Comparison of ENCODE assay signal across 8 mouse cellular contexts in the genomic region with DNA sequence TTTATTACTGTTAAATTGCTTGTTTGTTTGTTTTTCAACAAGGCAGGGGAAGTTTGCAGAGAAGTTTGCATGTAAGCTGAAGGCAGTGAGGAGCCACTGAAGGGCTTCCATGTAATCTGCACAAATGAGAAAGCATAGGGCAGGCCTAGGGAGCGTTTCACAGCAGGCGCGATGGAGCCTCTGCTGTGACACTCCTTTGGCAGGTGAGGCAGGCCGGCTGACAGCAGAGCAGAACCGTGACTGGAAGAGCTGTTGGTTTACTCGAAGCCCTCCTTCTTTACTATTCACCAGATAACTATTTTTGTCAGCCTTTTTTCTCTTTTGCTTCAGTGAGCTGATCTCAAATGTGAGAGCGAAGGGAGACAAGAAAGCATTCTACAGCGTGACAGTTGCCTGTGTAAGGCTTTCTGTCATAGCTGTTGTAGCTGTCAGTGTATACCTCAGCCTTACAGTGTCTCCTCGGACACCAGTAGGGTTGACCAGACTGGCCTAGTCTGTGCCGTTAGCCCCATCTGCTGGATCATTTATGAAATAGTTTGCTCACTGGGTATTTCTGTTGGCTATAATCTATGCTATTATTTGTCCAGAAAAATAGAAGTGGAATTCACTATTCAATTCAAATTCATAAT.
DNase-seq lines count a peak whose midpoint lies in the region; ATAC-seq and TF ChIP-seq lines count a peak whose summit lies in the region.

No protein-coding gene starts in this region.

- intact Hi-C loops in left cerebral cortex, postnatal 4 days (cut with DNase I): loop anchor here (10.0 kb wide), 2 partner anchors 139 to 479 kb away; no protein-coding TSS in a partner anchor

- no peaks in the 10 kb centered on the region for H3K4me1 ChIP-seq in spleen, adult 2 months (ENCODE audit: control insufficient read depth, insufficient read depth, insufficient read length)
- no peaks in the 10 kb centered on the region for H3K4me1 ChIP-seq in embryonic facial prominence, embryonic 14.5 days (ENCODE audit: control insufficient read depth, insufficient read depth, low read length)
- H3K4me1 ChIP-seq in intestine, embryonic 15.5 days (replicated peaks): no peaks in the 10 kb centered on the region
- no peaks in the 10 kb centered on the region for H3K4me1 ChIP-seq in midbrain, embryonic 16.5 days (ENCODE audit: control insufficient read depth, insufficient read depth, low read length)

- peaks cover 8% of the 10 kb centered on the region for H3K36me3 ChIP-seq in spleen, adult 2 months (ENCODE audit: control insufficient read depth, insufficient read depth, low read length)
- peaks cover 13% of the 10 kb centered on the region for H3K36me3 ChIP-seq in embryonic facial prominence, embryonic 14.5 days (ENCODE audit: control insufficient read depth, insufficient read depth, low read length)
- H3K36me3 ChIP-seq in intestine, embryonic 15.5 days: no peaks in the 10 kb centered on the region
- no peaks in the 10 kb centered on the region for H3K36me3 ChIP-seq in midbrain, embryonic 16.5 days (ENCODE audit: control insufficient read depth, insufficient read depth, low read length)

- peak; percentile 33; the same call in 1 of the 2 replicates for TF ChIP-seq CTCF in spleen, adult 2 months (IDR thresholded peaks at IDR 0.05; ENCODE audit: extremely low read depth, insufficient read depth, insufficient read length, insufficient replicate concordance)

- no peaks in the 10 kb centered on the region for H3K27me3 ChIP-seq in spleen, adult 2 months (ENCODE audit: control insufficient read depth, insufficient read depth, low read length)
- no peaks in the 10 kb centered on the region for H3K27me3 ChIP-seq in embryonic facial prominence, embryonic 14.5 days (replicated peaks; ENCODE audit: control insufficient read depth, insufficient read depth, low read length)
- H3K27me3 ChIP-seq in intestine, embryonic 15.5 days (replicated peaks): no peaks in the 10 kb centered on the region
- no peaks in the 10 kb centered on the region for H3K27me3 ChIP-seq in midbrain, embryonic 16.5 days (ENCODE audit: control insufficient read depth, insufficient read depth, low read depth, low read length)

- H3K9me3 ChIP-seq in embryonic facial prominence, embryonic 14.5 days (ENCODE audit: control insufficient read depth, low read length): no peaks in the 10 kb centered on the region
- no peaks in the 10 kb centered on the region for H3K9me3 ChIP-seq in intestine, embryonic 15.5 days
- H3K9me3 ChIP-seq in midbrain, embryonic 16.5 days (replicated peaks; ENCODE audit: control insufficient read depth, low read length, poor library complexity, severe bottlenecking): no peaks in the 10 kb centered on the region

- WGBS in spleen, adult 2 months: 85% methylated on average over 10 of the region's 10 CpGs
- 48% methylated on average over 10 of the region's 10 CpGs for WGBS in embryonic facial prominence, embryonic 14.5 days
- WGBS in intestine, embryonic 15.5 days: 50% methylated on average over 10 of the region's 10 CpGs
- WGBS in midbrain, embryonic 16.5 days: 40% methylated on average over 10 of the region's 10 CpGs

- no peak overlapping the region for H3K9ac ChIP-seq in embryonic facial prominence, embryonic 14.5 days (ENCODE audit: low read depth, low read length)
- no peak overlapping the region for H3K9ac ChIP-seq in intestine, embryonic 15.5 days
- no peak overlapping the region for H3K9ac ChIP-seq in midbrain, embryonic 16.5 days (ENCODE audit: low read depth, low read length)

- H3K27ac ChIP-seq in spleen, adult 2 months (ENCODE audit: insufficient read depth, low read length): no peak overlapping the region
- no peak overlapping the region for H3K27ac ChIP-seq in embryonic facial prominence, embryonic 14.5 days (replicated peaks; ENCODE audit: low read depth, low read length)
- H3K27ac ChIP-seq in intestine, embryonic 15.5 days: no peak overlapping the region
- H3K27ac ChIP-seq in midbrain, embryonic 16.5 days (ENCODE audit: low read length): no peak overlapping the region

- peak; percentile 60; the same call in 1 of the 2 replicates for ATAC-seq in embryonic facial prominence, embryonic 14.5 days (ENCODE audit: low read depth)
- 0 out of 2 replicates have a peak, but pooled peaks have one; percentile 41 for ATAC-seq in intestine, embryonic 15.5 days
- ATAC-seq in midbrain, embryonic 16.5 days: peak; percentile 89

- TF ChIP-seq POLR2A in spleen, adult 2 months (IDR thresholded peaks at IDR 0.05; ENCODE audit: low read depth, low read length): no peak

- H3K4me2 ChIP-seq in embryonic facial prominence, embryonic 14.5 days (ENCODE audit: low read depth, low read length): no peak overlapping the region
- no peak overlapping the region for H3K4me2 ChIP-seq in intestine, embryonic 15.5 days (replicated peaks)
- H3K4me2 ChIP-seq in midbrain, embryonic 16.5 days (ENCODE audit: low read length): no peak overlapping the region

- H3K4me3 ChIP-seq in spleen, adult 2 months (ENCODE audit: extremely low read depth, insufficient read depth, insufficient read length): no peak overlapping the region
- no peak overlapping the region for H3K4me3 ChIP-seq in embryonic facial prominence, embryonic 14.5 days (ENCODE audit: low read depth, low read length)
- H3K4me3 ChIP-seq in intestine, embryonic 15.5 days (replicated peaks): no peak overlapping the region
- H3K4me3 ChIP-seq in midbrain, embryonic 16.5 days (ENCODE audit: low read depth, low read length): no peak overlapping the region

- DNase-seq in spleen, adult 2 months (ENCODE audit: low read depth in 1 of 2, low spot score in 2 of 2): peak in 1 of 2 experiments; percentile 13
- no peak for DNase-seq in spleen, adult 12 weeks (ENCODE audit: low spot score)
- peak; percentile 22 to 46 for DNase-seq in adrenal gland, postnatal 36 days
- peak; percentile 79 for DNase-seq in embryonic facial prominence, embryonic 14.5 days (ENCODE audit: low spot score)
- DNase-seq in left cerebral cortex, postnatal 4 days: peak; percentile 51
- DNase-seq in ovary, postnatal 10 days (ENCODE audit: low spot score): no peak

Comparison
In these comparisons a context has a peak if more than half of its experiments do, and no peak if none do; other contexts are left out.
1. DNase-seq: peak in adrenal gland, postnatal 36 days (2 of 2), embryonic facial prominence, embryonic 14.5 days (single experiment) and left cerebral cortex, postnatal 4 days (single experiment); none in spleen, adult 12 weeks (single experiment) and ovary, postnatal 10 days (single experiment).
2. Peak in every context shown above with its lines, with median percentiles within 50 percentile points of each other: ATAC-seq.